Mouse (Mus musculus) gastrocnemius, adult 8-10 months (tissue): ENCODE results near the gene Nkx6-2. TPM values are rescaled to one million over a fixed set of nuclear protein-coding genes. Genes with fewer than 3 reads are reported as not detected.
A peak's percentile ranks its signal among the peaks of the same experiment; 100 is the strongest.

Source experiments
- DNase-seq, 2 experiments: peaks; one replicate each; pipeline ENCODE4 v3.0.0; 2022; ENCODE audit warnings: low spot score in 2 of 2
- total RNA-seq, 4 experiments: library from RNA; stranded (reverse); gene quantifications; 2 replicates each; pipeline ENCODE4 v1.2.4; 2022

Gene Nkx6-2
- total RNA-seq, result not detected

DNA sequence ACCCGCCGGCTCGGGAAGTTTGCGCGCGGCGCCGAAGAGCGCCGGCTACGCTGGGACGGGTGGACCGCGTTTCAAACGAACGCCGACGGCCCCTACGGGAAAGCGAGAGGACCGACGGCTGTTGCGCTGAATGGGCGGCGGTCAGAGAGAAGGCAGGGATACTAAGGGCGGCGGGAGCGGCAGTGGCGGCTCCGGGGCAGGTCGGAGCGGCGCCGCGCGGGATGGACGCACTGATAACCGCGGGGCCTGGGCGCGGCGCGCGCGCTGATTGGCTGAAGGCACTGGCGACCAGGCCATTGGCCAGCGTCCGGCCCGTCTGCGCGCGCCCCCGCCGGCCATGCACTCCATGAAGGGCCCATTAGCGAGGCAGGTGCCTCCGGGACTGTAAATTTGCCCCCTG, at the start of gene Nkx6-2:
TSS of gene Nkx6-2 (minus strand) at position 203 of the 400 bp plus-strand sequence.
- DNase-seq, result peak in 1 of 2 experiments; percentile 32

DNA sequence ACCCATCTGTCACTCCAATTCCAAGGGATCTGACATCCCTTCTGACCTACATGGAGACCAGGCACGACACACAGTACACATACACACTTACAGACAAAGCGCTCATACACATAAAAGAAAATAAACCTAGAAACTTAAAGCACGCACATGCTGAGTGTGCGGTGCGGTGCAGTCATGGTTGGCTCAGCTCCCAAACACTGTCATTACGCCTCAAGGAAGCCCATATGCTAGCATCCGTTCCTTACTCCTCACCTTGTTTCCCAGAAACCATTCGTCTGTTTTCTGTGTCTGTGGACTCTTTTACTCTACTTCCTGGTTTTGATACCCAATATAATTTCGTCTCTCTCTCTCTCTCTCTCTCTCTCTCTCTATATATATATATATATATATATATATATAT, 42.6 kb upstream of the Nkx6-2 start:
- DNase-seq, result no peak

GRCm38 (mm10) chr7:139622568-139622967, 40.0 kb upstream of the Nkx6-2 start:
- DNase-seq, result no peak

GRCm38 (mm10) chr7:139615767-139616766, 33.5 kb upstream of the Nkx6-2 start:
- DNase-seq, result peak; percentile 18 to 32

DNA sequence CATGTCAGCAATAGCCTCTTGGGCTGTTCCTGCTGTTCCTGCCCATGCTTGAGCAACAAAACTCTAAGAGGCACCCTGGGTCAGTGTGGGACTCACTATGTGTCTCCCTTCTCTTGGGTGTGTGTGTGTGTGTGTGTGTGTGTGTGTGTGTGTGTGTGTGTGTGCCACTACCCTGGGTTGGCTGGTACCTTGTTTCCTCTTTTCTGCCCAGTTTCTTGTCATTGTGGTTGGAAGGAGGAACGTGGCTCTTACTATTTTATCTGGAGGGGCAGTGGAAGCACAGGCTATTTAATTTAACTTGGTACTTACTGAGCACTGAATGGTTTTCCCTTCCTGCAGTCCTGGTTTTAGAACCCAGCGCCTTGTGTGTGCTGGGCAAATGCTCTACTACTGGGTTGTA, 27.7 kb upstream of the Nkx6-2 start:
- no peak for DNase-seq

DNA sequence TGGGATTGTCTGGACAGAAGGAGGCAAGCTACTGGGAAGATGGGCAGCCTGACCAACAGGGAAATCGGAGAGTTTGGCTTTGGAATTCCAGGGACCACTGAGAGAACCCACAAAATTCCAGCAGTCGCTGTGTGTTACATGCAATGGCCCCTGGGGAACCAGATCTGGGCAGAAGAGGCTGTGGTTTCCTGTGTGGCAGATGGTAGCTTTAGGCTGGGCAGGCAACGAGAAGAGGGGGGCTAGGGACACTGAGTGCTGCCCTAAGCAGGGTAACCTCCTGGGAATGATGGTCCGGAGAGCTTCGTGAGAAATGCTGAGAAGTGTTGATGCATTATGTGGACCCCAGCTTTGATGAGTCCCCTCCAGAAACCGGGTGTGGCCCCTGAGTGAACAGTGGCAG, 13.3 kb upstream of the Nkx6-2 start:
- DNase-seq, result no peak

- no peak for DNase-seq
Measured at GRCm38 (mm10) chr7:139595311-139595710, 12.7 kb upstream of the Nkx6-2 start.

GRCm38 (mm10) chr7:139591311-139591710, 8.7 kb upstream of the Nkx6-2 start:
- no peak for DNase-seq

GRCm38 (mm10) chr7:139590302-139590701, 7.7 kb upstream of the Nkx6-2 start:
- no peak for DNase-seq

GRCm38 (mm10) chr7:139587919-139588318, 5.3 kb upstream of the Nkx6-2 start:
- DNase-seq, result no peak

- no peak for DNase-seq
Measured at GRCm38 (mm10) chr7:139585183-139585821, 2.7 kb upstream of the Nkx6-2 start.

DNA sequence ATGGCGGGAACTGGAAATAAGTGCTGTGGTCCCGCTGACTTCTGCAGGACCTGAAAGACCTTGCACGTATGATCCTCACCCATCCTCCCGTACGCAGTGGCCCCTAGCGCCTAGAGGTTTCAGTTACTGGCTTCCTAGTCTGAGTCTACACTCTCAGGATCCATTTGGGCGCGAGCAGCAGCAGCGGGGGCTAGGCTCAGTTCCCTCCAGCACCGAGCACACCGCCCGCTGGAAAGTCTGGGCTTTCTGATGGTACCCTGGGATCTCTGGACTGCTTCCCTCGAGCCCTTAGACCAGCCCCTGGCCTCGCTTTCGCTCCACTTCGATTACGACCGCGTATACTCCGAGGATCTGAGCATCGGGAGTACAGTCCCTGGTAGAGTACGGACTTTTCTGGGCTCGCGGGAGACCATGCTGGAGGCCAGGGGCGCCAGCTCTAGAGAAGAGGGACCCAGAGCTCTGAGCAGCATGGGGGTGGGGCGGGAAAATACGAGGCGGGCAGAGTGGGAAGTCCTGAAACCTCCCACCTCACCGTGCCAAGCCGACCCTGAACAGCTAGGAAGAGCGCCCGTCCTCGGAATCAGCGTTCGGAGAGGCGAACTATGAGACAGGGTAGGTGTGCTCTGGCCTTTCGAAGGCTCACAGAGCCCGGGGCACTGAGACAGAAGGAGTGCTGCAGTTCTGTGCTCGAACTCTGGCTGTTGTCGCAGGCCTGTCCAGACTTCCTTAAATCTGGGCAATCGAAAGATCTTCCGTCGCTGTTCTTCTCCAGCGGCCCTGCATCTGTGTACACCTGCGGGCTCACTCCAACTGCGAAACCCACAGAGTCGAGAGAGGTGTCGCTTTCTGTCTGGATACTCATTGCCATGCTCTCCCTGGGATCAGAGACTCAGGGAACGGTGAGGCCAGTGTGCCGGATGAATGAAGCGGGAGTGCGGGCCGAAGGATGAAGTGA, 1.9 kb upstream of the Nkx6-2 start:
- DNase-seq, result no peak

- no peak for DNase-seq
Measured at GRCm38 (mm10) chr7:139583094-139583737, 619 bp upstream of the Nkx6-2 start.

DNA sequence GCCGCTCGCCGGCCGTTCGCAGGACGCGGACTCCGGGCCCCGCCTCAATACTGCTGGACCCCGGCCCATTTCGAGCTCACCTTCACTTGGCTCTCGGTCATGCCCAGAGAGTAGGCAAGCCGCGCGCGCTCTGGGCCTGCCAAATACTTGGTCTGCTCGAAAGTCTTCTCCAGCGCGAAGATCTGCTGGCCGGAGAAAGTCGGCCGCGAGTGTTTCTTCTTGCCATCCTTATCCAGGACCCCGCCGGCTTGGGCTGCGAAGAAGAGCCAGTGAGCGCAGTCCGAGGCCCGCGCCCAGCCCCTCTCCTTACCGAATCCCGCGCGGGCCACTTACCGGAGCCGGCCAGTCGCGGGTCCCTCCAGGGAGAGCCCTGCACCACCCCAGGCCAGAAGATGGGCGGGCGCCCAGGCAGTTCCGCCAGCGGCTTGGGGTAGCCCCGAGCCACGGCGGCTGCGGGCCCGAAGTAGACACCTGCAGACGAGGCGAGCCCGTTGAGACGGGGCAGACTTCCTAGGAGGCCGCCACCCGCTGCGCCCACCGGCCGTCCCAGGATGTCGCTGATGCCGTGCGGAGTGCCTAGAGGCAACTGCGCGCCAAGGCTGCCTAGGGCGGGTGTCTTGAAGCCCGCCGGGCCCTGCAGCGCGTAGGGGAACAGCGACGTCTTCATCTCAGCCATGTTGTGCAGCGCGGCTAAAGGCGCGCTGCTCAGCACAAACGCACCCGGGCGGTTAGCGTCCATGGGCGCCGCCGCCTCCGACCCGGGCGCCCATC, 611 bp downstream of the Nkx6-2 start:
- DNase-seq, result no peak

DNA sequence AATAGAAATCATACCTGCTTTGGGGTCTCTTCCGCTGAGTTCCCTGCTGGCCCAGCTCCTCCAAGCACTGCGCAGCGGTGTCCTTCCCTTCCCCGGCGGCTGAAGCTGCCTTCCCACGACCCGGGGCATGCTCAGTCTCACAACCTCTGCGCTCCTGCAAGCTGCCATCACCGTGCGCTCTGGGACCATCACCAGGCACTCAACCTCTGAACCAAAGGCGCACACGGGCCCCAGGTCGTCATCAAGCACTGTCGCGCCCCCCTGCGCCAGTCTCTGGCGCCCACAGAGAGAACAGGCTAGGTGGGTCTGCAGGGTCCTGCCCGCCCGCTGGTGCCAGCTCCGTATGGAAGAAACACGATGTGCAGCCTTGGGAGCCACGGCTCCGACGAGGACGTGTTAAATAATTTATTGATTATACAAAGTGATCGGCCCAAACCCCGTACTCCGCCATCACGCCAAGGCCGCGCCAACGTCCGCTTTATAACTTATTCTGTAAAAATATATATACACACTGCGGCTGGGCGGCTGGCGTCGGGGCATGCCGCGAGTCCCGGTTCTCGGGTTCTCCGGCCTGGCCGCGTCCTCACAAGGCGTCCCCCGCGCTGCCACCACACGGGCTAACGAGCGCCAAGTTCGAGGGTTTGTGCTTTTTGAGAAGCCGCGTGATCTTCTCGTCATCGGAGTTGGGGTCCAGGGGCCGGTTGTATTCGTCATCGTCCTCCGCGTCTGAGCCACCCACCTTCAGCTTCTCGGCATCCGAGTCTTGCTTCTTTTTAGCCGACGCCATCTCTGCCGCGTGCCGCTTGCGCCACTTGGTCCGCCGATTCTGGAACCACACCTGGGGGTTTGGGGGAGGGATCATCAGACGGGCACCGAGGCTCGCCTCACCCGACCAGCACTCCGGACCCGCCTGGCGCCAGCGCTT, 1.5 kb downstream of the Nkx6-2 start:
- DNase-seq, result no peak

- no peak for DNase-seq
Measured at GRCm38 (mm10) chr7:139579261-139579905, 3.2 kb downstream of the Nkx6-2 start.

- DNase-seq, result no peak
Measured at GRCm38 (mm10) chr7:139576064-139576686, 6.4 kb downstream of the Nkx6-2 start.

- no peak for DNase-seq
Measured at GRCm38 (mm10) chr7:139572665-139573064, 9.9 kb downstream of the Nkx6-2 start.
